Mouse (Mus musculus): ENCODE data around the gene Gpr61. TPM values are rescaled to one million over a fixed set of nuclear protein-coding genes. Genes with fewer than 3 reads are reported as not detected.

Gene Gpr61
- polyA plus RNA-seq (2015; fragmentation: Nextera tagmentation; extraction: Ambion mirVana): not detected in 2 replicates

DNA sequence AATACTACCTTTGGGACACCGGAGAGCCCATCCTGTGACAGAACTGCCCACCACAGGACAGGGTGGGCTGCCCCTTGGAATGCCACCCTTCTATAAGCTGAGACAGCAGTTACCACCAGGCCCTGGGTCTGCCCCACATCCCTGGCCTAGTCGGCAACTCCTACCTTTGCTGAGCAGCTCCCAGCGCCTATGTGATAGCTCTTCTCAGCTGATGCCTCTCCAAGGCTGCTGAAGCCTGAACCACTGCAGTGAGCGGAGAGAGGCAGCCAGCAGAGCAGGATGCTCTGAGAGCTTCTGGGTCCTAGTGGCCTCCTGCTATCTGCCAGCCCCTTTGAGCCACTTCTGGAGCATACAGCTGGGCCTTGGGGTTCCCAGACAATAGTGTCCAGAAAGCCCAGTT, at the start of gene Gpr61:
Gene Gpr61, minus strand, starts transcription at position 227 of the 400 bp plus-strand sequence.
- no peaks in the 10 kb centered on the region for H3K36me3 ChIP-seq (replicated peaks; ENCODE audit: insufficient read depth, low read length)
- H3K27ac ChIP-seq (ENCODE audit: low read depth): no peak within 1 kb of the TSS
- ATAC-seq: no peak
- H3K4me1 ChIP-seq (ENCODE audit: insufficient read depth): no peaks in the 10 kb centered on the region
- no peak within 1 kb of the TSS for H3K4me2 ChIP-seq (ENCODE audit: low read depth, low read length)
- no peak within 1 kb of the TSS for H3K4me3 ChIP-seq (ENCODE audit: low read depth, low read length)
- H3K27me3 ChIP-seq (ENCODE audit: insufficient read depth, low read length): no peaks in the 10 kb centered on the region
- TF ChIP-seq EP300 (IDR thresholded peaks at IDR 0.05; ENCODE audit: low read depth) (no peak), CTCF (IDR thresholded peaks at IDR 0.05; ENCODE audit: low read depth) (no peak)
- 61% methylated on average over 4 of the region's 4 CpGs for WGBS (ENCODE audit: insufficient replicate concordance)
- DNase-seq: no peak
- H3K9me3 ChIP-seq (ENCODE audit: low read length): no peaks in the 10 kb centered on the region
- H3K9ac ChIP-seq (replicated peaks): no peak within 1 kb of the TSS

DNA sequence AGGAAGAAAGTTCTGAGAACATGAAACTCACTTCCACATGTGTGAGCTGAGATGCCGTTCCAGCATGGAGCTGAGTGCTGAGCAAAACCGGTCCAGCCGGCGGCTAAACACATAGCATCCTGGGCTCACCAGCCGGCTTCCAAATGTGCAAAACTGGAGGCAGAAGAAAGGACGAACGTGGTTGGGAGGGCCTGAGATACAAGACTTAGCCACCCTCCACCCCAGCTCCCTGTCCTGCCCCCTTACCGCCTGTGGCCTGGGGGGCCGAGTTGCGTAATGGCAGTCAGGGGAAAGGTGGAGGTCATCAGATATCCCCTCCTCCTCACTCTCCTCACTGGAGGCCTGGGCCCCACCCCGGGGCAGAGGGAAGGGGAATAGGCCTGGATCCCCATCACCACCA, 49.8 kb upstream of the Gpr61 start:
- TF ChIP-seq EP300 (IDR thresholded peaks at IDR 0.05; ENCODE audit: low read depth) (no peak), CTCF (IDR thresholded peaks at IDR 0.05; ENCODE audit: low read depth) (no peak)

GRCm38 (mm10) chr3:108203621-108204325, 49.1 kb upstream of the Gpr61 start:
- H3K4me1 ChIP-seq (ENCODE audit: insufficient read depth): peaks cover 9% of the 10 kb centered on the region
- H3K36me3 ChIP-seq (replicated peaks; ENCODE audit: insufficient read depth, low read length): peaks cover 14% of the 10 kb centered on the region
- WGBS (ENCODE audit: insufficient replicate concordance): 70% methylated on average over 11 of the region's 11 CpGs
- no peaks in the 10 kb centered on the region for H3K9me3 ChIP-seq (ENCODE audit: low read length)
- DNase-seq: peak; percentile 88
- TF ChIP-seq EP300 (IDR thresholded peaks at IDR 0.05; ENCODE audit: low read depth): no peak
- peak; percentile 96 for TF ChIP-seq CTCF (IDR thresholded peaks at IDR 0.05; ENCODE audit: low read depth)
- ATAC-seq: no peak
- no peak overlapping the region for H3K4me2 ChIP-seq (ENCODE audit: low read depth, low read length)
- H3K9ac ChIP-seq (replicated peaks): no peak overlapping the region
- H3K4me3 ChIP-seq (ENCODE audit: low read depth, low read length): no peak overlapping the region
- no peaks in the 10 kb centered on the region for H3K27me3 ChIP-seq (ENCODE audit: insufficient read depth, low read length)
- H3K27ac ChIP-seq (ENCODE audit: low read depth): no peak overlapping the region

More for the DNA sequence above, 49.8 kb upstream of the Gpr61 start:
- H3K36me3 ChIP-seq (replicated peaks; ENCODE audit: insufficient read depth, low read length): peaks cover 11% of the 10 kb centered on the region
- H3K4me3 ChIP-seq (ENCODE audit: low read depth, low read length): no peak overlapping the region
- peaks cover 12% of the 10 kb centered on the region for H3K4me1 ChIP-seq (ENCODE audit: insufficient read depth)
- no peak overlapping the region for H3K27ac ChIP-seq (ENCODE audit: low read depth)
- no peaks in the 10 kb centered on the region for H3K9me3 ChIP-seq (ENCODE audit: low read length)
- no peak overlapping the region for H3K4me2 ChIP-seq (ENCODE audit: low read depth, low read length)
- no peak overlapping the region; the same call in 1 of the 2 replicates for H3K9ac ChIP-seq (replicated peaks)
- ATAC-seq (no peak), DNase-seq (no peak)
- 77% methylated on average over 10 of the region's 11 CpGs for WGBS (ENCODE audit: insufficient replicate concordance)
- no peaks in the 10 kb centered on the region for H3K27me3 ChIP-seq (ENCODE audit: insufficient read depth, low read length)

- H3K4me3 ChIP-seq (ENCODE audit: low read depth, low read length): no peak overlapping the region
- no peaks in the 10 kb centered on the region for H3K9me3 ChIP-seq (ENCODE audit: low read length)
- TF ChIP-seq EP300 (IDR thresholded peaks at IDR 0.05; ENCODE audit: low read depth): no peak
- TF ChIP-seq CTCF (IDR thresholded peaks at IDR 0.05; ENCODE audit: low read depth): no peak
- H3K4me2 ChIP-seq (ENCODE audit: low read depth, low read length): no peak overlapping the region
- peak overlapping the region; percentile 26; the same call in 1 of the 2 replicates for H3K9ac ChIP-seq (replicated peaks)
- H3K27me3 ChIP-seq (ENCODE audit: insufficient read depth, low read length): no peaks in the 10 kb centered on the region
- peaks cover 14% of the 10 kb centered on the region for H3K36me3 ChIP-seq (replicated peaks; ENCODE audit: insufficient read depth, low read length)
- DNase-seq: peak; percentile 13
- 88% methylated on average over 13 of the region's 13 CpGs for WGBS (ENCODE audit: insufficient replicate concordance)
- ATAC-seq: no peak
- peaks cover 9% of the 10 kb centered on the region for H3K4me1 ChIP-seq (ENCODE audit: insufficient read depth)
- no peak overlapping the region for H3K27ac ChIP-seq (ENCODE audit: low read depth)
Measured at GRCm38 (mm10) chr3:108203212-108203611, 48.5 kb upstream of the Gpr61 start.

- H3K27me3 ChIP-seq (ENCODE audit: insufficient read depth, low read length): no peaks in the 10 kb centered on the region
- peaks cover 15% of the 10 kb centered on the region for H3K36me3 ChIP-seq (replicated peaks; ENCODE audit: insufficient read depth, low read length)
- H3K4me3 ChIP-seq (ENCODE audit: low read depth, low read length): no peak overlapping the region
- no peaks in the 10 kb centered on the region for H3K9me3 ChIP-seq (ENCODE audit: low read length)
- ATAC-seq (no peak), DNase-seq (peak; percentile 10)
- H3K4me2 ChIP-seq (ENCODE audit: low read depth, low read length): no peak overlapping the region
- peak overlapping the region; percentile 26; the same call in 1 of the 2 replicates for H3K9ac ChIP-seq (replicated peaks)
- H3K27ac ChIP-seq (ENCODE audit: low read depth): no peak overlapping the region
- peaks cover 9% of the 10 kb centered on the region for H3K4me1 ChIP-seq (ENCODE audit: insufficient read depth)
- TF ChIP-seq CTCF (IDR thresholded peaks at IDR 0.05; ENCODE audit: low read depth): no peak
Measured at GRCm38 (mm10) chr3:108202506-108202905, 47.8 kb upstream of the Gpr61 start.

DNA sequence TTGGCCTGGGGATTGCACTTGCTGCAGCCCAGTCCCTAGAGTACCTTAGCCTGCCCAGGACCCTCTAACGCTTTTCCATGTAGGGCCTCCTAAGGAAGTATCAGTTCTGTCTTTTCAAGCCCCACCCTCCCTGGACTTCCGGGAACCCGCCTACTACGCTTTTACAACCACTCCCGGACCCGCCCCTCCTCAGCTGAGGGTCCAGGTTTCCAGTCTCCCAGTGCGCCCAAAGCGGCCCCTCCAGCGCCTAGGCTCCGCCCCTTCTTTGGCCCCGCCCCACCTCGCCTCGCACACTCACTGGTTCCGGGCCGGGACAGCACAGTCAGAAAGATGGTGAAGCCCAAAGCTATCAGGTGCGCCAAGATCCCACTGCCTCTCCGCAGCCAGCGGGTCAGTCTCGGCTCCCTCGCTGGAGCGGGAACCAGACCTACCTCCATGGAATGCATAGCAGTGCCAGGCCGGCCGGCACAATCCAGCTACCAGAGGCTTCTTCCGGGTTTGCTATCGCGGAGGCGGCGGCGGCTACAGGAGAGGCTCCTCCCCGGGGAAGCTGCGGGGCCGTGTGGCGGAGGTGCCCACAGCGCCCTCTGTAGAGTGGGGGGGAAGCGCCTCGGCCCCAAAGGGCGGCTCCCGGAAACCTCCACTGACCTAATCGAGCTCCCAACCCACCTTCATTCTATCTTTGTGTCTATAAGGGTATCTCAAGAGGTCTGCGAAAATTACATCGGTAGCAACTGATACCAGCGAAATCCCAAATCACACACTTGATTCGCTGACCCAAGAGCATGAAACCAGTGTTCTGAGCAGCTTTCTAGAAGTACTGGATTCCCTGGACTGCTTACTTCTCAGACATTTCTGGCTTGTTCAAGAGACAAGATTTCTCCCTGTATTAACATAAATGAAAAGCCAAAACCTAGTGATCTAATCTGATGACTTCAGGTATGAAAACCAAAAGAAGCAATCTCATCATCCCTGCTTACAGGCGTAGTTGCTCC, 45.9 kb upstream of the Gpr61 start, which contains the start of gene Cyb561d1:
Gene Cyb561d1, minus strand, starts transcription at position 884 of the 995 bp plus-strand sequence.
- H3K4me1 ChIP-seq (ENCODE audit: insufficient read depth): peaks cover 15% of the 10 kb centered on the region
- peak; percentile 97 for DNase-seq
- WGBS (ENCODE audit: insufficient replicate concordance): 3% methylated on average over 44 of the region's 44 CpGs

More for the DNA sequence above, 45.9 kb upstream of the Gpr61 start, which contains the start of gene Cyb561d1:
- Histone ChIP-seq H3K27me3 (ENCODE audit: insufficient read depth, low read length) (no peaks in the 10 kb centered on the region), H3K36me3 (replicated peaks; ENCODE audit: insufficient read depth, low read length) (peaks cover 16% of the 10 kb centered on the region), H3K27ac (ENCODE audit: low read depth) (peak within 1 kb of the TSS; percentile 90), H3K4me3 (ENCODE audit: low read depth, low read length) (peak within 1 kb of the TSS; percentile 70), H3K9me3 (ENCODE audit: low read length) (no peaks in the 10 kb centered on the region), H3K9ac (replicated peaks) (peak within 1 kb of the TSS; percentile 73), H3K4me2 (ENCODE audit: low read depth, low read length) (peak within 1 kb of the TSS; percentile 66)
- ATAC-seq: peak; percentile 95
- TF ChIP-seq CTCF (IDR thresholded peaks at IDR 0.05; ENCODE audit: low read depth) (peak; percentile 89), EP300 (IDR thresholded peaks at IDR 0.05; ENCODE audit: low read depth) (no peak)
